Mouse (Mus musculus): ENCODE data around the gene Dysf.

The Dysf gene

DNA sequence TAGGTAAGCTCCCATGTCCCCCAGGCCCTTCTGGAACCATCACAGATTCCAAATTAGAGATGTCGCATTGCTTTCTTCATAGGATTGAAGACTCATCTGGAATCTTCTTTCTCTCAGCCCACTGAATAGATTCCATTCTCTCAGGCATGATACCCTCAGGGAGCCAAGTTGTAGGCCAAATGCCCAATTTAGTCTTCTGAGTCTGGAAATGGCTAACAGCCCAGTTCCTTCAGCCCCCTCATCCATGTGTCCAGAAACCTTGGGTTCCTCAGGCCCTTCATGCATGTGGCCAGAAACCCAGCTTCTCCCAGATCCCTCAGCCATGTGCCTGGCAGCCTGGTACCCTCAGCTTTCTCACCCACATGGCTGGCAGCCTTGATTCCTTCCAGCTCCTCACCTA, 160.2 kb downstream of the Dysf start:
- DNase-seq, result no peak

DNA sequence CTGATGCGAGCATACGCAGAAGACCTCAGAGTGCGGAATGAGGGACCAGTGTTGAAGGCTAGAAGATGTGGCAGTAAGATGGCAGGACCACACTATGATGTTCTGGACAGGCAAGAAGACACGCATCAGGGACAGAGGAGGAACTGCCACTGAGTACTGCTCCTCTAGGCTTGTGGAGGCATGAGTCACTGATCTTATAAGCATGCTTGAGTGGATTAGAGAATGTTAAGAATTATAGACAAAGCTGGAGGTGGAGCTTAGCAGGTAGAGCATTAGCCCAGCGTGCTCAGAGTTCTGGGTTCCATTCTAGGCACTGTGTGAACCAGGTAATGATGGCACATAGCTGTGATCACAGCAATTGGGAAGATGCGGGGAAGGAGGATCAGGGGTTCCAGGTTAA, 165.2 kb downstream of the Dysf start:
- no peak for DNase-seq

DNA sequence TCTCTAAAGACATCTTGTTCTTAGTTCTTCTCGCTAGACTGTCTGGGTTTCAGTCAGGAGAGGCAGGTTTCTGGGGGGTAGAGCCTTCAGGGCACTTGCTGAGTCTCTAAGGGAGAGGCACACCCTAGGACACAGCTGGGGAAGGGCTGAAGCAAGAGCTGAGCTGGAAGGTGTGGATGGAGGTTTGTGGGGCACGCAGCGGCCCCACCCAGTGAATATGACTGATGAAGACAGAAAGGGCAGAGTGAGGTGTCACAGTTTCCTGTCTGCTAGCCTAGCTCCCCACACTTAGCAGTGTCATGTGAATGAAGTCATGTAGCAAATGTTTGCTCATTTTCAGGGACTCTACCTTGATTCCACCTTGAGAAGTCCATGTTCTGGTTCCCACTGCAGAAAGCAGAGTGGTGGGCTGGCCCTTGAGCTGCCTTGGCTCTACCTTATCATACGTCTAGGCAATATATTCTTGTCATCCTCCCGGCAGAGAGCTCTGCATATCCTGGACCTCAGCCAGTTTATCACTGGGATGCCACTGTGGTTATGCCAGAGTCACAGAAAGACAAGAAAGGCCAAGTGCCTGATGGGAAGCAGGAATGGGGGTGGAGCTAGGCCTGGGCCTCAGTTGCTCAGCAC, 170.5 kb downstream of the Dysf start:
- no peak for DNase-seq

DNA sequence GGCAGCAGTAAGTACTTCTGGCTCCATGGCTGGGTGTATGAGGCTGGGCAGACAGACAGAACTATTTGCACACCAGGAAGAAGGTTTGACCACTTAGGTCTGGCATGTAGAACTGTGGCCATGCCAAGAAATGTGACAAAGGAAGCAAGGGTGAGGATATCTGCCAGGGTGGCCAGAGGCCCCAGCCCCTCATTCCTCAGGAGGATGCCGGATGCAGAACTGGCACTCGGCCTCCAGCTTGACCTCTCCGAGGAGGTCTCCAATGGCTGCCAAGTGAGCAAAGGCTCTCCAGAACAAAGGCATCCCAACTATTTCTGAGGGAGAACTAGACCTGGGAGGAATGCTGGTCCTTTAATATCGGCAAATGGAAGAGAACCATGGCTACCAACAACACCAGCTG, 173.1 kb downstream of the Dysf start:
- peak; percentile 69 for DNase-seq

DNA sequence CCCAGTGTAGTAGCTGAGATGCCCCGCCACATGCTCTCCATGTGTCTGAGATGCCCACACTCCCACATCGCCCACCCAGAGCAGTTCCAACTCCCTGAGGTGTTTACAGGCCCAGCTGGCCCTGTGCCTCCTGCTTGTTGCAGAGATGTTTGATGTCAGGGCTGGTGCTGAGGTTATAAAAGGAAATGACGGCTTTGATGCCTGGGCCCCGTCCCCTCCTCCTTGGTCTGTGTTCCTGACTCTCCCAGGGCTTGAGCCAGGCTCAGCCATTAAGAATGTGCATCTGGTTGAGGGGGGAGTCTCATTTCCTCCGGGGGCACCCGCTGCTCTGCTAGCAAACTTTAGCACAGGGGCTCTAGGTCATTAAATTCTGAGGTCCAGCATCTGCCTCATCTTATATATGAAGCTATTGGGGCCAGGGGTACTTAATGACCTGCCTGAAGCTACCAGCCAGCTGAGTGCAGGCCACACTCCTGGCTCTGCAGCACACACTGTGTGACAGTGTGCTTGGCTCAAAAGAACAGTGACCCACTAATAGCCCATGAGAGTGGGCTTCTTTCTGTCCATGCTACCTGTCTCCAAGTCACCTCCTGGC, 183.4 kb downstream of the Dysf start:
- DNase-seq, result no peak

DNA sequence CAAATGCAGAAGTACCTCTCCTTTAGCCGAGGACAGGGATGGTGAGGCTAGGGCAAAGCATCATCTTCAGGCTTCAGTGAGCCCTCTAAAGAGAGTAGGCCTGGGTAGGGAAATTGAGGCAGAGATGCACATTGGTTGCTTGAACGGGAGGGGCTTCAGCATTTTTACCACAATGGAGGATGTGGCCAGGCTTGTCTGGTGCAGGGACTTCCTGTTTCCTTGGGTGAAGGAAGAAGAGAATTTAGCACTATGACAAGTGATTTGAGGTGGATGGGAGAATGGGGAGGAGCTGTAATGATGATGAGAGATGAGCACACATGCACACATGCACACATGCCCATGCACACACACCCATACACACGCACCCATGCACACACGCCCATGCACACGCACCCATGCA, 188.1 kb downstream of the Dysf start:
- DNase-seq, result no peak

DNA sequence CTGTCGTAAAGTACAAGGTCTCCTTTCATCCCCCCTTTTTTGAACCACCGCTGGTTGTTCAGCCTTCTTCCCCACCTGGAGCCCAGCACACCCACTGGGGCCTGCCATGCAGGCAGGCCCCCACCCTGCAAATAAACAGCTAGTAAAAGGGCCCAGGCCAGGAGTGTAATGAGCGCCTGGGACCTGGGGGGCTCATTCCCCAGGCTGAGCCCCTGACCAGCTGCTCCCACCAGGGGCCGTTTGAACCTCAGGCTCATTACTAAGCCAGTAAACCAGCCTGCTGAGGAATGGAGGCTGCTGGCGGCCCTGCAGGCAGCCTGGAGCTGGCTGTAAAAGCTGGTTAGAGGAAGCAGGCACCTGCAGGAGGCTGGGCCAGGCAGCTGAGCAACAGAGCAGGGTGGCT, 189.4 kb downstream of the Dysf start:
- DNase-seq, result no peak

DNA sequence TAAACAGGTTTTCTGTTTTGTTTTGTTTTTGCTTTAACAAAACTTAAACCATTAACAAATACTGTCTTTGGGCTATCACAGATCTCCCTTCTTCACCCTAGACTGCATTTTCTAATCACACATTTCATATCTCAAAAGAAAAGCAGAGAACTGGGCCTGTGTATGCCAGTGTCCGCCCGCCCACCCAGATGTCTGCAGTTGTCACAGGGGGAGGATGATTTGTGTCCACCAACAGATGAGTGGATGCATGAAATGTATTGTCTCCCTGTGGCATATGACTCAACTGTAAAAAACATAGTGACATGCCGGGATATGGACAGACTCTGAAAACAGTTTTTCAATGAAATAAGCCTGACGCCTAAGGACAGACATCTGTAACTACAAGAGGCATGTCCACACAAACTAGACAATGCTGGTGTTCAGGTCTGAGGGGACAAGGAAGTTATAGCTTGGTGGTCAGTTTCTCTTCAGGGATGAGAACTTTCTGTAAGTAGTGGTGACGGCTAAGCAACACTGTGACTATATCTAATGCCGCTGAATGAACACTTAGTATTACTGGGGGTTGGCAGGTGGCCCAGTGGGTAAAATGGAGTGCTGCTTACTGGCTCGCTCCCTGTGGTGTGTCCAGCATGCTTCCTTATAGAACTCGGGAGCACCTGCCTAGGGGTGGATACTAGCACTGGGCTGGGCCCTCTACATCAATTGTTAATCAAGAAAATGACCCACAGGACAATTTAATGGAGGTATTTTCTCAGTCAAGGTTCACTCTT, 193.5 kb downstream of the Dysf start:
- DNase-seq, result no peak

DNA sequence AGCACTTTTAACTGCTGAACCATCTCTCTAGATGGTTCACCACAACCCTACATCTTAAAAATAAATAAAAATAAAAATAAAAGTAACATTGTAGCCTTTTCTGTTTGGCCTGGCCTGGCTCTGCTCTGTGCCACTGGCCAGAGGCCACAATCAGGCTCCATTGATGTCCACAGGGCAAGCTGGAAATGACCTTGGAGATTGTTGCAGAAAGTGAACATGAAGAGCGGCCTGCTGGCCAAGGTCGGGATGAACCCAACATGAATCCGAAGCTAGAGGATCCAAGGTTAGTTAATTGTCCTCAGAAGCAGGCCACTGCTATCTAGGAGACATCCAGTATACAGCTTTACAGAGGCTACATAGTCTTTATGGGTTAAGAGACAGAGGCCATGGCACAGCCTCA, 197.2 kb downstream of the Dysf start:
- no peak for DNase-seq

DNA sequence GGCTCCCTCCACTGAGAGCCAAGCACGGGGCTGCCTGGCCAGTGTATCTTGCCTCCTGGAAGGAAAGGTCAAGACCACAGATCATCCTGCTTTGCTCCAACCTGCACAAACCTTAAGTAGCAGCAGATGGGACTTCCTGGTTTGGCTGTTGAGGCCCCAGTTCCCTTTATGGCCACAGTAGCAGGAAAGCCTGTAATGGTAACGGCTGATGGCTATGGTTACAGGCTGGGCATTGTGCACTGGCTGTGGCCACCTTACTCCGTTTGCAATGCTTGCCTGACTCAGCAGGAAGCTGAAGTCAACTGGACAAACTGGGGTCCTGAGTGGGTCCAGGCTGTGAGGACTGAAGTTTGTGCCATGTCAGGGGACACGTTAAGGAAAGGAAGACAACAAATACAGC, 200.2 kb downstream of the Dysf start:
- no peak for DNase-seq

DNA sequence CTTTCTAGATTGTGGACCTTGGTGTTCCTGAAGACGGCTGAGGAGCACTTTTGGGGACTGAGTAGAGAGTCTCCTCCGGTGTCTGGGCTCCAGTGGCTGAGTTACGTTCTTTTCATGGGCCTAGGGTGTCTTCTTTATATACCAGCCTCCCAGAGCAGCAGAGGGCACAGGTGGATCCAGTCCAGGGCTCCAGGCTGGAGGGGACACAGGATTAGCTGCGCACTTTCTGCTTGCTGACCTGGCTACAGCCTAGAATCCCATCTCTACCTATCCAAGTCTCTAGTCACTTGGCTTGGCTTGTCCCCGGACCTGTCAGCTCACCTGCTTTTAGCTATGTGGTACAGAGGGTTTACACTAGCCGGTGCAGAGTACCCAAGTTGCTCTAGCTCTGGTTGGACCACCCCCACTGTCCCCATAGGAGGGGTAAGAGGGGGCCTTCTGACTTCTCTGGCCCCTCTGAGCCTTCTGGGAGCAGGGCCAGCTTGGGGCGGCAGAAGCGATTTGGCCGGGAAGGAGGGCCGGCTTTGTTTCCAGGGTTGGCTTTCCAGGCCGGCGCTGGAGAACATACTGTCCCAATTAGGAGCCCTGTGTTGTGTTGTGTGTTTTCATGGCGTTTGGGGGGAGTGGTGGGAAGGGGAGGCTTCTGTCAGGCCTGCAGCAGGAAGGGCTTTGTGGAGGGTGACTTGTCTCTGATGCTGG, 201.5 kb downstream of the Dysf start:
- peak; percentile 75 for DNase-seq

DNA sequence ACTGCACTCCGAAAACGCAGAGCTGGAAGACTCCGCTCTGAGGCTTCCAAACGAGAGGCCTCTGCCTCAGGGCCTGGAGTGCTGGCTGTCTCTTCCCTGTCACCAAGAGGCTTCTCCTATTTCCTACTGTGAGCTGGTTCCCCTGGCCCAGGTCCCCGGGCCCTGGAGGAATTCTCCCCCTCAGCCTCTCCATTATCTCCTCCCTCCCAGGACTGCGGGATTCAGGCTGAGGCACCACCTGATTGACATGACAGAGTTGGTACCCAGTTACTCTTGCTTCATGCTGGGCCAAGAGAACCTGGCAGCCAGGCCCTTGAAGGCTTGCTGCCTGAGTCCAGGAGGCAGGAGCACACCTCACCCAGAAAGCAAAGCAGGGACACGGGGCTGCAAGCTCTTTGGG, 203.1 kb downstream of the Dysf start:
- no peak for DNase-seq

DNA sequence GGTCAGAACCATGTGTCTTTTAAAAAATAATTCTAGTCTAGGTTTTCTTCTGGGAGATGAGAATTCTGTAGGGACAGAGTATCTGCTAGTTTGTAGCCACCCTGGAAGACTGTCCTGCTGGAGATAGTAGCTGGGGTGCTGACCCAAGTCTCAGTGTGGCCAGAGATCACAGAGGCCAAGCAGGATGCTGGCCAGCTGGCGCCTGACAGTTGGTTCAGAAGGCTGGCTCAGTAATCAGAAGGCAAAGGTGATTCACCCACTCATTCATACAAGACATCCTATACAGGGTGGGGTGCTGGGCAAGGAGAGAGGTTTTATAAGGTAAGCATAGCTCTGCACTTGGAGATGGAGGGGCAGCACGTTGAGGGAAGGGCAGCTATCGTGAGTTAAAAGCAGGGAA, 204.7 kb downstream of the Dysf start:
- no peak for DNase-seq

DNA sequence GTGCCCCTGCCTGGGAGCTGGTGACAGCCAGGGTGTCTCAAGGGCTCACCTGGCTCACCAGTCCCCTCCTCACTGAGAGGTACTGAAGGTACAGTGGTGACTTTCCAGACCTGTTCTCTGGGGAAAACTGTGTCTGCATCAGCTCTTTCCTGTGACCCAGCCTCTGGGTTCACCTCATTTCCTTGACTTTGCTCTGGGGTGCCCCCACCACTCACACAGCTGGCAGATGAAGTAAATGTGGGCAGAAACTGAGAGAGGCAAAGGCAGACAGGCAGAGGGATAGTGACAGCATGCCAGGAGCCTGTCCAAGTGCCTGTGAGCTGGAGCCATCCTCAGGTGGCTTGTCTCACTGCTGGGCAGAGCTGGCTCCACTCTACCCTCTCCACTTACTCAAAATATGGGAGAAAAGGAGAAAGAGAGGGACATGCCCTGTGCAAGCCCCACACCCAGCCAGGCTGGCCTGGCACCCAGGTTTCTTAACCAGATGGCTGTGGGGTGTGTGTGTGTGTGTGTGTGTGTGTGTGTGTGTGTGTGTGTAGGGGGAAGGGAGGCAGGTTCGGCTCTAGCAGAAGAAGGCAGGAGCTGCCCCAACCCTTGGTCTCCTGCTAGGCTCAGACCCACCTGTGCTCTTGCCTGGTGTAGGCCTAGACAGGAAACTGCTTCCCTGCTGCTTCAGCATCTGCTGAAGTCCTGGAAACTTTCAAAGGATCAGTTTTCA, 209.0 kb downstream of the Dysf start:
- no peak for DNase-seq

DNA sequence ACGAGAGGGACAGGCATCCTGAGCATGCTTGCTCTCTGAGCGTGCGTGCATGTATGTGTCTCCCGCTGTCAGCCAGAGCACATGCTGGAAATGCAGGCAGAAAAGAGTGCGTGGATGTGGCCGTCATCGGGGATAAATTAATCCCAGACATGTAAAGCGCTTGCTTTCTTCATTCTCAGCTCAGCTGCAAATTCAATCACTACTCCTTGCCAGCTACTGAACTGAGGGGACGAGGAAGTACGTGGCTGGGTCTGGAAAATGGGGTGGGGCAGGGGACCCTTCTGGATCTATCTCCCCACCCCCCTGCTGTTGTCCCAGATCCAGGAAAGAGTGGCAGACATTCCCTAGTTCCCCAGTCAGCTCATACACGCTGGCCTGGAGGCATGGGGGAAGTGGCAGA, 210.7 kb downstream of the Dysf start:
- DNase-seq, result no peak

DNA sequence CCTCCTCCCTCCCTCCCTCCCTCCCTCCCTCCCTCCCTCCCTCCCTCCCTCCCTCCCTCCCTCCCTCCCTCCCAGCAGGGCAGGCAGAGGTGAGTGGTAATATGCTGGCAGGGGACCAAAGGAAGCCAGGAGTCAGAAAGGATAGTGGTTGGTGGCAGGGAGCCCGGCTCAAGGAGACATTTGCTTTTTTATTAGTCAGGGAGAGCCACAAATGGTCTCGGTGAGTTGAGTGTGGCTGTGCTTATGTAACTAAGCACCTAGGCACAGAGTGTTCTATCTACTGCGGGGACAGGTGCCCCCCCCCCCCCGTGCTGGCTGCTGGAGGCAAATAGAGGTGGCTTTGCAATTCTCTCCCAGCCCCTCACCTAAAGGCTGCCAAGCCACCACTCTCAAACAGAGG, 216.5 kb downstream of the Dysf start:
- no peak for DNase-seq

DNA sequence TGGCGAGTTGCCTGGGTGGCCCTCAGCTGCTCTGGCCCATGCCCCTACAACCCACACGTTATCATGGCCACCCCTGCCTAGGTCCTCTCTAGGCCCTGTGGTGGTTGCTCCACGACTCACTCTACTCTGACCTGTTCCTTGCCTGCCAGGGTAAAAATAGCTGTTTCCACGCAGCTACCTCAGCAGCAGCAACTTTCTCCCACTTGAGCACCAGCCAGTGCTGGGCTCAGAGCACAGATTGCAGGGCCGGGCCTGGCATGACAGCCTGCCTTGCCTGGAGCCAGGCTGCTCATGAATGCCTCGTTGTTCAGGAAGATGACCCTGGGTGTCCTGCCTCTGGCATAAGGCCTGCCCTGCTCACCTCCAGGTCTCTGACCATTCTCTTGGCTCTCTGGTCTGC, 217.2 kb downstream of the Dysf start:
- no peak for DNase-seq

DNA sequence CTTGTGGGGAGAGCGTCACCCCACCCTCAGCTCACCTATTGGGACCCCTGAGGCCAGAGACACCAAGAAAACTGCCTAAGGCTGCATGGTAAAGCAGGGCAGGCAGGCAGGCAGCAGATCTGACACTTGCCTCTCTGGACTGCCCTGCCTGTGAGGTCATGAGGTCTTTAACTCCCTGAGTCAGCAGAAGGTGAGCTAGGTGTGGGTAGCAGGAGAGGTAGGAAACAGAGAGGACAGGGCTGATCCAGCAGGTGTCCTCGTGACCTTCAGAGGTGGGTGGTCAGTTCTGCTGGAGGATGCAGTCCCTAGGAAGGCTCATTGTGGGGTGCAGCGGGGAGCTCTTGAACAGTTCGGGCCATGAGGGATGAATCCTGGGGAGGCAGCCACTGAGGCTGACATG, 219.8 kb downstream of the Dysf start:
- no peak for DNase-seq

DNA sequence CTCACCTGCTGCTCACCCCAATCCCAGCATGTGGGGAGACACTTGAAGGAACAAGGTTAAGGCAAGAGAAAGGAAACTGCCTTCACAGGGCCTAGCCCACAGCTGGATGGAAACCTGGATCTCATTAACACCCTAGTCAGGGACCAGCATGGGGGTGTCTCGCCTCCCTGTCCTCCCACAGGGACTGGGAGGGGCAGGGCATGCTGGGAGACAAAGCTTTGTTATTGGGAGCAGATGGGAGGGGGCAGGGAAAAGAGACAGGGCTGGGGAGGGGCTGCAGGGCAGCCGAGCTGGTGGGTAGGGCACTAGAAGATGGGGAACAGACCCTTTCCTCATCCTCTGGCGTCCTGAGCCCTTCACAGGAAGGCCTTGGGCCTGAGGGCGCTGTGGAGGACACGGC, 220.4 kb downstream of the Dysf start:
- no peak for DNase-seq

DNA sequence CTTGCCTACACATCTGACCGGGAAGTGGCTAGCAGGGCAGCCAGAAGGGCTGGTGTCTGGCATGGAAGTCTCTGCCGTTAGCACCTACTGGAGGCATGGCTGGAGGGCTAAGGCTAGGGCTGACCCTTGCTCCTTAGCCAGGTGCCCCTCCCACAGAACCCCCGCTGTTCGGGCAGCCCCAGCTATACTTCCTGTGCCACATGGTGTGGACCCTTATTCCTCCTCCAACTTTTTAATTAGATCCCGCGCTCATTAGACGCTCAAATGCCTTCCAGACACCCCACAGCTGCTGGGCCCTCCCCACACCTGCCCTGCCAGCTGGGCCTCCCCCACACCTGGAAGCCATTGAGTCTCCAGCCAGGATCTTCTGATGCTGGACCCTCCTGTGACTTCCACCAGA, 221.3 kb downstream of the Dysf start:
- DNase-seq, result no peak

DNA sequence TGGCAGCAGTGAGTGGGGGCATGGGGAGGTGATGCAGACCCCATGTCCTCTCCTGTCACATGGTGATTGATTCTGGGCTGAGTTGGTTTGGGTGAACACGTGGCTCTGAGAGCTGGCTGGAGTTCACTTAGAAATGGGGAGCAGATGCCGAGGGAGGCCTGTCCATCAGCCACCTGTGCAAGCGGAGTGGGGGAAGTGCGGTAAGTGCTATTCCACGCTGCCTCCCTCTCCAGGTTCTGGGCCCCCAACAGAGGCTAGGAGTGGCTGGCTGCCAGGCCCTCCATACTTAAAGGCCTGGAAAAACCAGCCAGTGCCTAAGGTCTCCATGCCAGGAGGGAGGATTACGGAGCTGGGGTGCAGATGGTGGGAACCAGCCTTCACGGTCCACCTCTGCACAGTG, 222.7 kb downstream of the Dysf start:
- DNase-seq, result no peak

DNA sequence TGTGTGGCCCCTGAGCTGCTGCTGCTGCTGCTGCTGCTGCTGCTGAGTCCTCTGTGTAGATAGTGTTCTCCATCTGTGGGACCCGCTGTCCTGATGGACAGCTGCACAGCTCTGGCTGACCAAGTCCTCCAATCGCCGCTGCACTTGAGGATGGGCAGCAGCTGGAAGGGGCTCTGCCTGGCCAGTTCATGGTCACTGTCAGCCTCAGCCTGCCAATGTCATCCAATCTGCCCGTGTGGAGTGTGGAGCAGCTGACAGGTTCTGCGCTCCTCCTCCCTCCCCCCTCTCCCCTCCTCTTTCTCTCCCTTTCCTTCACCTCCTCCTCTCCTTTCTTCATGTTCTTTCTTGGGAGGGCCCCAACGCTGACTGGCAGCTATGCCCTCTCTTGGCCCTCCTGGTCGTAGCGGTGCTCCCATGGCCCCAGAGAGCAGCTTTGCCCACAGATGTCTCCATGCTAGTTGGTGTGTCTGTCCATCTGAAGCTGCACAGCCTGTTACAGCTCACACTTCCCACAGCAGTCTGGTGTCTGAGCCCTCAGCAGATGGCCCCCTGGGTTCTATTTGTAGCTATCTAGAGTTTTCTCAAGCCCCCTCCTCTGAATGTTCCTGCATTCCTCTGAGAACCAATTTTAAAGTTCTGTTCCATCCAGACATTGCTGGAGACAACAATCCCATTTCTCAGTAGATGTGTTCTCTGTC, 223.8 kb downstream of the Dysf start:
- no peak for DNase-seq

DNA sequence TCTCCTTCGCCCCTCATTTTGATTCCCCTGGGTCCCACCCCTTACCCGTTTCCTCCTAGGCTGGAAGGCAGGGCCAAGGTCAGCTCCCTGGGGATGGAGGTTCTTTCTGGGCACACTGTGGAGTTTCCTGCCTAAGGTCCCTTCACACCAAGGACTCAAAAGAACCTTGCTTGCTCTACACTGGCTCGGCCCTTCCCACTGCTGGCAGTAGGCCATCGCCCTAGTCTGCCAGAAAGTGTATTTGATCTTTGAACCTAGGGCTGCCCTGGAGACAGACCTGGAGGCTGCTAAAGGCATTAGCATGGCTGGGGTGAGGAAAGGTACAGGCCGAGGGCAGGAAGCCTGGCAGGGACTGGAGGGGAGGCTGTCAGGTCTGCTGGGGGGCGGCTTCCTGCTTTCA, 225.4 kb downstream of the Dysf start:
- no peak for DNase-seq
